Comparison of ENCODE assay signal across 12 mouse cellular contexts in the genomic region with DNA sequence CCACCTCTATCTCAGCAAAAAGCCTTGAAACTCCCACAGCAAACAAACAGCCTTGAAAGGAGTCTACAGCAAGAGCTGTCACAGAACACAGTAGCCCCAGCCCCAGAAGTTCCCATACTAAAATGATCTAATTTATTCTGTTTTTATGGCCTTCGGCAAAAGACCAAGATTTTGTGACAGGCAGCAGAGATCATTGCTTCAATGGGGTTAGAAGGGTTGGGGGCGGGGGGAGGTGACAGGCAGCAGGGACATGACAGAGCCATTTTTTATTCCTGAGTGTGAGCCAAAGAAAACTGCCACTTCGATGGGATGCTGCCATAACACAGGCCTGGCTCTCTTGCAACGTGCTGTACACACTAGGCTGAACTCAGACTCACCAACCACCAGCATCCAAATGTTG.
DNase-seq lines count a peak whose midpoint lies in the region; ATAC-seq lines count a peak whose summit lies in the region.
"Had no signal": no experiment of that assay in that cellular context is flagged by ENCODE, and none has a peak within 500 bp of the region (broad histone marks: within the 10 kb centered on the region; RNA-seq: fewer than 3 reads in every experiment).

No protein-coding gene starts in this region.

- WGBS in forebrain, embryonic 14.5 days = 69% methylated on average over 4 of the region's 4 CpGs
- WGBS in forebrain, embryonic 10.5 days = 88% methylated on average over 4 of the region's 4 CpGs
- WGBS in forebrain, embryonic 16.5 days = 35% methylated on average over 4 of the region's 4 CpGs
- 67% methylated on average over 4 of the region's 4 CpGs for WGBS in heart, embryonic 12.5 days

- no peak overlapping the region for H3K27ac ChIP-seq in forebrain, embryonic 14.5 days (ENCODE audit: low read depth, low read length)
- no peak overlapping the region for H3K27ac ChIP-seq in forebrain, embryonic 10.5 days
- no peak overlapping the region for H3K27ac ChIP-seq in forebrain, embryonic 16.5 days (ENCODE audit: low read length)
- H3K27ac ChIP-seq in heart, embryonic 12.5 days (ENCODE audit: poor library complexity, severe bottlenecking) = no peak overlapping the region
- H3K27ac ChIP-seq: hindbrain, embryonic 14.5 days; liver, embryonic 13.5 days had no signal

- intact Hi-C loops in left cerebral cortex, postnatal 4 days (cut with DNase I) = no loop called here
- intact Hi-C loops in left cerebral cortex, postnatal 10 days (cut with DNase I) = no loop called here

- H3K4me1 ChIP-seq in forebrain, embryonic 14.5 days (ENCODE audit: control insufficient read depth, insufficient read depth, low read length) = no peaks in the 10 kb centered on the region
- H3K4me1 ChIP-seq in forebrain, embryonic 10.5 days = no peaks in the 10 kb centered on the region
- peaks cover 7% of the 10 kb centered on the region; the same call in 1 of the 2 replicates for H3K4me1 ChIP-seq in forebrain, embryonic 16.5 days (replicated peaks; ENCODE audit: control insufficient read depth, insufficient read depth, low read length)
- H3K4me1 ChIP-seq in heart, embryonic 12.5 days (replicated peaks) = no peaks in the 10 kb centered on the region

- ATAC-seq in forebrain, embryonic 14.5 days = peak; percentile 46; the same call in 1 of the 2 replicates
- peak; percentile 88 for ATAC-seq in forebrain, embryonic 16.5 days
- no peak for ATAC-seq in heart, embryonic 12.5 days (ENCODE audit: insufficient number of reproducible peaks, low FRiP score)

- no peak overlapping the region for H3K4me2 ChIP-seq in forebrain, embryonic 14.5 days (ENCODE audit: low read length)
- H3K4me2 ChIP-seq in forebrain, embryonic 16.5 days (ENCODE audit: low read length) = no peak overlapping the region
- no peak overlapping the region for H3K4me2 ChIP-seq in heart, embryonic 12.5 days
- H3K4me2 ChIP-seq: hindbrain, embryonic 14.5 days; liver, embryonic 13.5 days had no signal

- H3K36me3 ChIP-seq in forebrain, embryonic 14.5 days (ENCODE audit: control insufficient read depth, insufficient read depth, low read length) = no peaks in the 10 kb centered on the region
- no peaks in the 10 kb centered on the region for H3K36me3 ChIP-seq in forebrain, embryonic 10.5 days (replicated peaks)
- no peaks in the 10 kb centered on the region for H3K36me3 ChIP-seq in forebrain, embryonic 16.5 days (ENCODE audit: control insufficient read depth, insufficient read depth)
- H3K36me3 ChIP-seq in heart, embryonic 12.5 days = no peaks in the 10 kb centered on the region
- H3K36me3 ChIP-seq: liver, embryonic 13.5 days had no signal

- H3K9me3 ChIP-seq in forebrain, embryonic 14.5 days (replicated peaks; ENCODE audit: control insufficient read depth, low read length) = no peaks in the 10 kb centered on the region
- H3K9me3 ChIP-seq in forebrain, embryonic 10.5 days = no peaks in the 10 kb centered on the region
- H3K9me3 ChIP-seq in forebrain, embryonic 16.5 days (ENCODE audit: control insufficient read depth, low read length) = no peaks in the 10 kb centered on the region
- no peaks in the 10 kb centered on the region for H3K9me3 ChIP-seq in heart, embryonic 12.5 days (replicated peaks)
- H3K9me3 ChIP-seq: liver, embryonic 13.5 days; megakaryocyte, embryonic 14.5 days had no signal

- H3K4me3 ChIP-seq in forebrain, embryonic 14.5 days (ENCODE audit: low read depth, low read length) = no peak overlapping the region
- H3K4me3 ChIP-seq in forebrain, embryonic 10.5 days = no peak overlapping the region
- no peak overlapping the region for H3K4me3 ChIP-seq in forebrain, embryonic 16.5 days (replicated peaks; ENCODE audit: low read length)
- no peak overlapping the region for H3K4me3 ChIP-seq in heart, embryonic 12.5 days
- H3K4me3 ChIP-seq: liver, embryonic 13.5 days; megakaryocyte, embryonic 14.5 days had no signal

- peak; percentile 35 for DNase-seq in forebrain, embryonic 14.5 days (ENCODE audit: low spot score)
- DNase-seq in forebrain, embryonic 10.5 days (ENCODE audit: extremely low spot score, low spot score) = no peak
- DNase-seq in left cerebral cortex, postnatal 4 days = peak; percentile 19
- no peak for DNase-seq in left cerebral cortex, postnatal 10 days (ENCODE audit: extremely low spot score in 1 of 2, low spot score in 2 of 2)
- DNase-seq in adipocyte (ENCODE audit: low spot score) = peak; percentile 58
- DNase-seq: adrenal gland, adult 8-10 months; heart, adult 18-20 months; liver, embryonic 13.5 days had no signal

- H3K27me3 ChIP-seq in forebrain, embryonic 14.5 days (replicated peaks; ENCODE audit: control insufficient read depth, insufficient read depth, low read length) = no peaks in the 10 kb centered on the region
- no peaks in the 10 kb centered on the region for H3K27me3 ChIP-seq in forebrain, embryonic 10.5 days (ENCODE audit: poor library complexity, severe bottlenecking)
- no peaks in the 10 kb centered on the region for H3K27me3 ChIP-seq in forebrain, embryonic 16.5 days (replicated peaks; ENCODE audit: control insufficient read depth, insufficient read depth, low read length)
- no peaks in the 10 kb centered on the region for H3K27me3 ChIP-seq in heart, embryonic 12.5 days (replicated peaks)
- H3K27me3 ChIP-seq: liver, embryonic 13.5 days; megakaryocyte, embryonic 14.5 days had no signal

- no peak overlapping the region for H3K9ac ChIP-seq in forebrain, embryonic 14.5 days (ENCODE audit: low read length)
- H3K9ac ChIP-seq in forebrain, embryonic 16.5 days (replicated peaks; ENCODE audit: low read depth, low read length) = no peak overlapping the region
- H3K9ac ChIP-seq in heart, embryonic 12.5 days = no peak overlapping the region
- H3K9ac ChIP-seq: hindbrain, embryonic 14.5 days; liver, embryonic 13.5 days had no signal

Comparison
In these comparisons a context has a peak if more than half of its experiments do, and no peak if none do; other contexts are left out.
1. DNase-seq: peak in forebrain, embryonic 14.5 days (single experiment), left cerebral cortex, postnatal 4 days (single experiment) and adipocyte (single experiment); none in forebrain, embryonic 10.5 days (single experiment) and left cerebral cortex, postnatal 10 days (0 of 2).